Mouse (Mus musculus) myocyte (in vitro differentiated cells): Measurements from ENCODE around the gene Scn1a.

ENCODE experiments used
- CEBPB ChIP-seq: IDR thresholded peaks from 2 replicates; pipeline ENCODE4 v1.6.1; 2011; ENCODE audit warnings: mild to moderate bottlenecking, moderate library complexity; ENCODE audit not compliant: poor library complexity, insufficient read depth, severe bottlenecking
- E2F4 ChIP-seq: IDR thresholded peaks from one replicate; pipeline ENCODE4 v1.6.1; 2011; ENCODE audit warnings: mild to moderate bottlenecking, control low read depth, moderate library complexity; ENCODE audit not compliant: insufficient read depth
- MAX ChIP-seq: IDR thresholded peaks from one replicate; pipeline ENCODE4 v1.6.1; 2011; ENCODE audit warnings: low read depth, mild to moderate bottlenecking, control low read depth
- MYOG ChIP-seq, 3 experiments: IDR thresholded peaks; one replicate each; pipeline ENCODE4 v1.6.1; 2011; ENCODE audit warnings: control low read depth in 2 of 3, low read depth in 2 of 3, mild to moderate bottlenecking in 2 of 3; ENCODE audit not compliant: insufficient read length in 2 of 3, control insufficient read depth in 1 of 3, insufficient read depth in 1 of 3
- POLR2A ChIP-seq: IDR thresholded peaks from one replicate; pipeline ENCODE4 v1.6.1; 2011; ENCODE audit warnings: low read depth, mild to moderate bottlenecking, control low read depth, moderate library complexity; ENCODE audit not compliant: insufficient read length
- POLR2AphosphoS2 ChIP-seq: IDR thresholded peaks from one replicate; pipeline ENCODE4 v1.6.1; 2011; ENCODE audit warnings: low read depth, control low read depth; ENCODE audit not compliant: insufficient read length
- REST ChIP-seq: IDR thresholded peaks from one replicate; pipeline ENCODE4 v1.6.1; 2011; ENCODE audit warnings: mild to moderate bottlenecking, control low read depth, moderate library complexity; ENCODE audit not compliant: insufficient read depth, insufficient read length
- TCF12 ChIP-seq: IDR thresholded peaks from one replicate; pipeline ENCODE4 v1.6.1; 2011; ENCODE audit warnings: mild to moderate bottlenecking, control low read depth; ENCODE audit not compliant: poor library complexity, insufficient read depth, severe bottlenecking
- TCF3 ChIP-seq: IDR thresholded peaks from one replicate; pipeline ENCODE4 v1.6.1; 2011; ENCODE audit warnings: low read depth, control low read depth; ENCODE audit not compliant: insufficient read length
- USF1 ChIP-seq: IDR thresholded peaks from one replicate; pipeline ENCODE4 v1.6.1; 2011; ENCODE audit warnings: low read depth, mild to moderate bottlenecking, control low read depth, moderate library complexity

DNA sequence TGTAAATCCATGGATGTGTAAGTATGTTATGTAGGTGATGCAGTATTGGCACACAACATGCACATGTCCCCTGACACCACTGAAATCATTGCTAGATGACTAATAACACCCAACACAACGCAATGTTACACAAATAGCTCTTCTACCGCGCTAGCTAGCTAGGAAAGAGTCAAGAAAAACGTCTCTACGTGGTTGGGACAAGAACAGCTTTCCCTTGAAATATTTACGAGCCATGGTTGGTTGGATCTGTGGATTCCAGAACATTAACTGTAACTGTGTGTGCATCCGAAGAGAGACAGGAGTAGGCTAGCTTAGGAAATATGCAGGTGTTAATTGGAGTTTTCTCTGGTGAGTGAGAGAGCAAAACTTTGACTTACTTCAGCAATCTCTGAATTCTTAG lies 219.7 kb downstream of the Scn1a start:
- TF ChIP-seq POLR2A (no peak), TCF12 (no peak), CEBPB (no peak), USF1 (no peak), POLR2AphosphoS2 (no peak), REST (no peak), MYOG (IDR thresholded peaks at IDR 0.05; ENCODE audit: control insufficient read depth in 1 of 3, insufficient read depth in 1 of 3, insufficient read length in 2 of 3, low read depth in 2 of 3) (no peak), TCF3 (no peak), E2F4 (no peak), MAX (no peak)
